Mouse (Mus musculus) testis, adult 2 months (tissue): ENCODE results near the gene 2310022A10Rik.

ENCODE experiments used
- CTCF ChIP-seq: fragments of 200-500 bp; IDR thresholded peaks from 2 replicates; pipeline ENCODE4 v1.5.1; 2012; ENCODE audit warnings: low read depth, mild to moderate bottlenecking, inconsistent platforms, low read length, moderate library complexity; ENCODE audit not compliant: control insufficient read depth, insufficient read depth, insufficient replicate concordance
- POLR2A ChIP-seq: fragments of 200-500 bp; IDR thresholded peaks from 2 replicates; pipeline ENCODE4 v1.6.1; 2012; ENCODE audit warnings: low read depth, mild to moderate bottlenecking, inconsistent platforms, low read length, moderate library complexity; ENCODE audit not compliant: control insufficient read depth

DNA sequence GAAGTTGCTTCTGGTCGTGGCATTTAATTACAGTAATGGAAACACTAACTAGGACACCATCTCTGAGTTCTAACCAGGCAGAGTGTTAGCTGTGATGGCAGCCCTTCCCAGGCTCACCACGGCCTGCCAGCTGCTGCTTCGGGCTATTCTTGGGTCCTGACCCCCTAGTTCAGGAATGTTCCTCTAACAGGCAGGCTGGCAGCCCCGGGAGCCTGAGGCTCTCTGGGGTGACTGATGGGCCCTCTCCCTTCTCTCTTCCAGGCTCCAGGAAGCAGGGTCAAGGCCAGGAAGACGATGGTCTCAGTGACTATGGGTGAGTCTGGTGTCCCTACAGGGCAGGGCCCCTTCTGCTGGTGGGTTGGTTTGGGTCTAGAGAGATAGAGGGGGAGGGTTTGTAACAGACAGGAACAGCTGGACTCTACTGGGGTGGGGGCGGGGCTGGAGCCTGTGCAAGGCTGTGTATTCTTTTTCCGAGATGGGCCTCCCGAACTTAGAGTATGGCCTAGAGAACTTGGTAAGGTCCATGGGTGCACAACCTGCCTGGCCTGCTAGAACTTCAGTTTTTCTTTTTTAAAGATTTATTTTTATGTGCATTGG is 7.4 kb downstream of the 2310022A10Rik start:
- TF ChIP-seq POLR2A (no peak), CTCF (no peak)
